Mouse (Mus musculus) megakaryocyte, adult 5-6 weeks (primary cell): ENCODE results near the gene Tbp. TPM values are rescaled to one million over a fixed set of nuclear protein-coding genes. Genes with fewer than 3 reads are reported as not detected.

Experiments
- ATAC-seq: 2 replicates; pipeline ENCODE4 v1.8.0; 2016; ENCODE audit warnings: mild to moderate bottlenecking, inconsistent platforms; ENCODE audit not compliant: poor library complexity, severe bottlenecking
- total RNA-seq, 2 experiments: library from RNA; stranded (forward) in 1 of 2; stranded (reverse) in 1 of 2; fragments of 153-499, 151-499 nt in 1 of 2; fragments of 221-1000, 200-1000 nt in 1 of 2; gene quantifications; 2 replicates each; pipeline versions ENCODE4 v1.2.3 to v1.2.4; 2015 to 2017

Gene Tbp
- 65.2 and 68.3 TPM in 2 replicates for total RNA-seq (2015)
- 42.1 and 50.2 TPM in 2 replicates for total RNA-seq (2017)

DNA sequence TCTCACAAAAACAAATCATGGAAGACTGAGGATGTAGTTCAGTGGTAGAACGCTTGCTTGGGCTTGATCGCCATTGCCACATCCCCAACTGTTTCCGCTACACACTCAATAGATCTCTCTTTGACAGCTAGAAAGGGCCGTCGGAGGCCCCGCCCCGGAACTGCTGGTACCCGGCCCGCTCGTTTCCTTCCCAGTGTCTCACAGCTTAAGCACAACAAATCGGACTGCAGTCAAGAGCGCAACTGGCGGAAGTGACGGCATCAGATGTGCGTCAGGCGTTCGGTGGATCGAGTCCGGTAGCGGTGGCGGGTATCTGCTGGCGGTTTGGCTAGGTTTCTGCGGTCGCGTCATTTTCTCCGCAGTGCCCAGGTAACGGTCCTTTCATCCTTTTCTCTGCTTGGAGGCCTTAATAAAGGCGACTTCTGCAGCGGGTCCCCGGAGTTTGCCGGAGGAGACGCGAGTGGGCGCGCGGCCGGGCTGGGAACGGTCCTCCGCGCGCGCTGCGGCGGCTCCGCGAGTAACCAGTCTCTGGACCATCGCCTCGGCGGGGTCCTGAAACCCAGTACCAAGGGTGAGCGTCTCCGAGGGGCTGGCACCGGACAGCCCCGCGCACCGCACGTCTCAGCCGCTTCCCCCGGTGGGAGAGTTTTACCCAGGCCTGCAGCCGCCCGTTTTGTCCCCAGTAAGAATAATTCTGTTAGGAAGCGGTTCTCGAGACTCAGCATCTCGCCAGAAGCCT is at the start of gene Tbp, which contains the start of gene Psmb1:
Gene Tbp (plus strand): TSS at position 233 of the 739 bp plus-strand sequence.
Gene Psmb1 (minus strand): TSS at position 96 of the 739 bp plus-strand sequence.
- peak; percentile 90 for ATAC-seq

DNA sequence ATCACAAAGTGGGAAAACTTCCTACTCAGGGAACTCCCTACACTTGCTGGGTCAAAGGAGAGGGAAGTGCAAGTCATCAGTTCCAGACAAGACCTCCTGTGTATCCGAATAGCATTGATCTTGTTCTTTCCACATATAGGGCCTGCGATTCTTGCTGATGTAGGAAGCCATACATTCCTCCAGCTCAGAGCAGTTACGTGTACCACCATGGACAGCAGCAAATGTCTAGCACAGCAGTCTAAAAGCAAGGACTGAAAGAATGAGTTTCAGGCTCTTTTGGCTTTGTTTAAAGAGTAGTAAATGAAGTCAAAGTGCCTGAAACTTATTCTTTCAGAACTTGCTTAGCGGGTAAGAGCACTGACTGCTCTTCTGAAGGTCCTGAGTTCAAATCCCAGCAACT is 44.5 kb upstream of the Tbp start:
- no peak for ATAC-seq

DNA sequence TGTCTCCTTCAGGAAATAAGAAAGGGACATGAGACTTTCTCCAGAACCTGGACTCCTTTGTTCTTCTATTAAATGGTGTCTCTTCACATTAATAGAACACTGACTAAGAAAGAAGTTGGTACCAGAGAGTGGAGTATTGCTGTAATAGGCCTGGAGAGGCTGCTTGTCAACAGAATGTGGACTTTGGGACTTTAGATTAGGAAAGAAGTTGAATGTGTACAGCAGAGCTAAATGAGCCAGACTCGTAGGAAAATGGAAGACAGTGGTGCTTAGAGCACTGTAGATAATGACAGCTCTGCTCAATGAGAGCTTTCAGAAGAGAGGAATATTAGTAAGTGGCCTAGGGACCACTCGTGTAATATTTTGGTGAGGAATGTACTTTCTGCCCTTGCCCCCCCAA is 43.1 kb upstream of the Tbp start:
- no peak for ATAC-seq

DNA sequence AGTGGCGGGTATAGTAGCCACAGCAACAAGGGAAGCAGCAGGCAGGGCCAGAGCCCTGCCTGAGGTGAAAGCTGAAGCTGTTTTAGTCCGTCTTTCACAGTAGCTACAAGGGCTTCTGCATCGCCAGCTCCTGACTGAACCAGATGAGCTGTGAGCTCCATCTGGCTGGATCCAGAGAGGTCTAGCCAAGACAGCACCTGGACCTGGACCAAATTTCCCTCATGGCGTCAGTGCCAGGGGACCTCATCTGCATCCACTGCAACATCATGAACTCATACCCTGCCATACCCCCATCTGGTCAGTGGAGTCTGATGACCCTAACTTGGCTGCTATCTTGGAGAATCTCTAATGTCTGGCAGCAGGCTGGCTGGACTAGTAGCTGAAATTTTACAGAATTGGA is 39.9 kb upstream of the Tbp start:
- no peak for ATAC-seq

DNA sequence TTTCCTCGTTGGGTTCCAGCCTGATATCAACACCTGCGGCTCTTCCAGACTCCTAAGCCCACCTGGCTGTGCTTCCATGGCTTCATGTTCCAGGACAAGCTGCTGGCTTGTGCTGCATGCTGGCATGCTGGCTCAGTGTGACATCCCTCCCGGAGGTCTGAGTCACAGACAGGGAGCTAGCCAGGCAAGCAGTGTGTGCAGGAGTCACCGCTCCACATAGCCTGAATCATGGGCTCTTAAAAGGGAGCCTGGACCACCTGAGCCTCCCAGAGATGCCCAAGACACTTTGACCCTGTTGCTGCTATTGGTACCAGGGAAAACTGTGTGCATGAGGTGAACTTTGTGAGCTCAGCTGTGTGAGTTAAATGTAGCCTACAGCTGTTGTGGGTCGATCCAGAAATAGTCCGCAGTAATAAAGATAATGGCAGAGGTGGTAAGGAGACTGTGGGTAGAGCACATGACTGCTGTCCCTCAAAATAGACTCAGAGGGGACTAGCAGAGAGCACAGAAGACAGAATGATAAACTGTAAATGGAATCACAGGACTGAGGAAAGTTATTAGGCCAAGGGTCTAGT is 37.7 kb upstream of the Tbp start:
- no peak for ATAC-seq

DNA sequence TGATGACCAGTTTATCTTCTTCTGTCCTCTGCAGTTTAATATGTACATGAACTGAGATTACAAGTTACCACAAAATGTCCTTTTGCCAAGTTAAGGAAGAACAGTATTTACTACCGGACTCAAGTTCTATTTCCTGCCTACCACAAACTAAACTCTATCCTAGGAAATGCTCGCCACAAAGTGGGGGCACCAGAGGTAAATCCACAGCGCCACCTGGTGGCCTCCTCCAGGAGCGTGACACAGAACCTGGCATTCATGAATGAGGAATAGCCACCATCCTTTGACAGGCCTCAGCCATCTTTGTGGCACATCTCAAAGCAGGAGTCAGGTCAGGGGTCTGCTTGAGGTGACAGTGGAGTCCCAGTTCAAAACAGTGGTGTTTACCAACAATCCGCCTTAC is 32.0 kb upstream of the Tbp start:
- peak; percentile 93 for ATAC-seq

DNA sequence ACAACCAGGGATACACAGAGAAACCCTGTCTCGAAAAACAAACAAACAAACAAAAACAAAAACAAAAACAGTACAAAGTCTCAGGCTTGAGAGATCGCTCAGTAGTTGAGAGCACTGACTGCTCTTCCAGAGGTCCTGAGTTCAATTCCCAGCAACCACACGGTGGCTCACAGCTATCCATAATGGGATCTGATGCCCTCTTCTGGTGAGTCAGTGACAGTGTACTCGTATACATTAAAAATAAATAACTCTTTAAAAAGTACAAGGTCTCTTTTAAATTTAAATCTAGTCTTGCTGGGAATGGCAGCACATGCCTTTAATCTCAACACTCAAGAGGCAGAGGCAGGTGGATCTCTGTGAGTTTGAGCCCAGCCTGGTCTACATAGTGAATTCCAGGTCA is 27.0 kb upstream of the Tbp start:
- no peak for ATAC-seq

DNA sequence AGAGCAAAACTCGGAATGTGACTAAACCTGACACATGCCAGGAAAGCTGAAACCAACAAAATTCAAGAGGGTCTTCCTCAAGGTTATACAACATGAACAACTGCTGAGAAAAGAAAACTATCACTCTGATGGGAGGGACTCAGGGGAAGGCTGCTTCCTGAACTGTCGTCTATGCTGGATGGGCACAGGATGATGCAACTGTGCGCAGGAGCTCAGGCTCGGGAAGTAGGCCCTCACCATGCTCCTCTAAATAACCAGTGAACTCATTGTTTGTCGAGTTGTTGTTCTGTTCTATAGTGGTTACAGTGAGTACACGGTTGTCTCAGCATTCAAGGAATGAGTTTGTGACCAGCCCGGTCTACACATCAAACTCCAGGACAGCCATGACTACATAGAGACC is 9.1 kb upstream of the Tbp start:
- no peak for ATAC-seq

DNA sequence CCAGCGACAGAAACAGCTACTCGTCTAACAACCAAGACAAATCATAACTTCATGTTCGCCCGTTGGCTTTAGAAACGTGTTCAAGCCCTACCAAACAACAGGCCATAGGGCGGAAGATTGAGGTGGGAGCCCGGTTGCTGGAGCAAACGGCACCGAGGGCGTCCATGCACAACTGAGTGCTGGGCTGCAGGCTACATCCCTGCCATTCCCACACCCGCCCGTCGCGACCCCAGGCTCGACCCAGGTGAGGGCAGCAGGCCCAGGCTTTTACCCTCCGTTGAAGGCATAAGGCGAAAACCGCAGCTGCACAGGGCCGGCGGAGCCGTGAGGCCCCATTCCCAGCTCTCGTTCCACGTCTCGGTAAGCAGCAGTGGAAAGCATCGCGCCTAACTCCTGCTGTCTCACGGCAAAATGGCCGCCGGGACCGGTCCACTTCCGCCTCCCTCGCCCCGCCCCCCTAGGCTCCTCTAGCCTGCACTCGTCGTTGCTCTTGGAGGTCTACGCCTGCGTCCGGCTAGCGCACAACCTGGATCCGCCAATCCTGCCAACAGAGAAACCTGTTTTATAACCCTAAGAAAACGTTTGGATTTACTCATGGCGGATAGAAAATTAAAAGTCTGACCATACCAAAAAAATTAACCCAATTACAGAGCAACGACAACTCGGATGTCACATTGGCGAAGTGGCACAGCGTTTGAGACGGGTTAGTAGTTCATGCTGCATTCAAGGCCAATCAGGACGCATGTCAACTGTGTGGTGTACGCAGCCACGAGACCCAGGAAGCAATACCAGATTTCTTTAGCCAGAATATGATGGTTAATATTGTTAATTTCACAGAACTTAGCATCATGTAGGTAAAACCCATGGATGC is 1.6 kb upstream of the Tbp start:
- ATAC-seq = peak; percentile 85

DNA sequence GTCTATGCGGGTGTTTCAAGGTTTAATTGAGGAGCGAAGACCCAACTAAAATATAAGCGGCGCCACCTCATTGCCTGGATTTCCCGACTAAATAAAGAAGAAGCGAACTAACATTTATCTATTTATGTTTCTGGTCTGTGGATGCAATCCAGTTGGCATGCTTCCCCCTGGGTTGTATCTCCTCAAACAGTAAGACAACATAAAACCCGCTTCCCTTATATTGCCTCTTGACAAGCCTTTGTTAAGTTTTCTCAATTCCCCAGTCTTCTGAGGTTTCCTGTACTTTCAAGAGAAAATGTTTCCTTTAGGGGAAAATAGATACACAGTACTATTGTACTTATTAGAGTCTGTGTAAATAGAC is 955 bp upstream of the Tbp start:
- ATAC-seq = no peak

DNA sequence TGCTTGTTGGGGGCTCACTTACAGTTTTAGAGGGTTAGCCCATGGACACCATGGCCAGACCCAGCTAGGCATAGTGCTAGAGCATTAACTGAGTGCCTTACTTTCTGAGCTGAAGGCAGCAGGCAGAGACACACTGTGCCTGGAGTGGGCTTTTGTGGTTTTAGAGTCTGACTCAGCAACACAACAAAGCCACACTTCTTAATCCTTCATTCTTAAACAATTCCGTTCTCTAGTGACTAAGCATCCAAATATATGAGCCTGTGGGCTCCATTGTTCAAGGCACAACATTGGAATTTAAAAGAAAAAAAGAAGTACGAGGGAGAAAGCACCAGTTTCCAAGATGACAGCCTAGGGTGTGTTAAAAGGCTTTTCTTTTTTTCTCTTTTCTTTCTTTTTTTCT is 11.0 kb downstream of the Tbp start:
- no peak for ATAC-seq

DNA sequence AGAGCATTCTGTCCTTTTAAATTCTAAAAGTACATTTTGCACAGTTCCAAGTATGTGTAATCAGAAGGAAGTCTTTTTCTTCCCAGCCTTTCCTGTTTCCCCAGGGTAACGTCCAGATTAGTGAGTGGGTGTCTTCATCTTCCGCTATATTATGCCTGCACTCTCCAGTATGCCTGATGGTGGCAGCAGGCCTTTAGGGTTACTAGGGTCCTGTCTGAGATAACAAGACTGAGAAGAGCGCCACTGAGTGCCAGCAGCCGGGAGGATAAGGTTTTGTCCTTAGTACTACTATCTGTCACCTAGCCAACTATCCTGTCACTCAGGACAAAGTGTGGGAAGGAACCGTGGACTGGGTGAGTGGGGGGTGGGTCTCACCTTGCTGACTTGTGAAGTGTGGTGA is 18.1 kb downstream of the Tbp start:
- ATAC-seq = no peak

DNA sequence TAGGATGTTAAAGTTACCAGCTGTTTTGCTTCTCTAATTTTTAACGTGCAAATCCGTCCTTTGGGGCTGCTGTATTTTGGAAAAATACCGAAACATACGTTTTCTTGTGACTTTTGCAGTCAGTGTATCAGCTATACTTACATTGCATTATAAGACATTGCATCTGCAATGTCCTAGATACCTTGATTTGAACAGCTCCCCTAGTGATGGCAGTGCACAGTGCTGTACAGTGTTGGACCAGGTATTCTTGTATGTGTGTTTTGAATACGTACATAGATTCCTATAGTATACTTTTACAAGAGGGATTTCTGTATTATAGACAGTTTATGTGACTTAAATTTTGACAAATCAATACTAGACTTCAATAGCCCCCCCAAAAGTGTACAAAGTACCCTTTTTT is 18.5 kb downstream of the Tbp start:
- no peak for ATAC-seq

DNA sequence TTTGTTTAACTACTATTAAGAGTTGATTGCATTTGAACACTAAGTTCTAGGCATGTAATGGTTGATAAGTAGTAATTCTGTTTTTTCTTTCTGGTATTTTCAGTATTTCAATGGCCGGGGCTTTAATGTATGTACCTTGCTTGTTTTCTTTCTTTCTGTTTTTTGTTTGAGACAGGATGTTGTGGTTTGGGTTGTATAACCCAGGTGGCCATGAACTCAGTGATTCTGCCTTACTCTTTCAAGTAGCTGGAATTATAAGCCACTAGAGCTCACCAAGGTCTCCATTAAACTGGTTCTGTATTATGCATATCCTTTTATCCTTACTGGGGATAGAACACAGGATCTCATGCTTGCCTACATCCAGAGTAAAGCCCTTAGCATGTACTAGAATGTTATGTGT is 19.1 kb downstream of the Tbp start:
- no peak for ATAC-seq

DNA sequence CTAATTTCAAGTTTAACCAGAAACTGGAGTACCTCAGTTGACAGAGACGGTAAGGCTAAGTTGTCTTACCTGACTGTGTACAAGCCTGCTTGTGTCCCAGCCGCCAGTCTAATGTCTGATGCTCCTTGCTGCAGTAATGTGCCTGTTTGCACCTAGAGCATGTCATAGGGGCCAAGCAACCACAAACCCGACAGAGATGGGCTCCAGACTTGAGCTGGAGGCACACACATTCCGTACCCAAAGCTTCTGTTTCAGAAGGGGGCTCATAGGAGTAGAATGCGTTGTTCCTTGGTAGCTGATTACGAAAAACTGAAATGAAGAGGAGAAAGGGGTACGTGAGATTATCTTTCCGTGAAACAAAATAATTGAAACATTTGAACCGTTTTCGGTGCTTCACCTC is 26.6 kb downstream of the Tbp start:
- no peak for ATAC-seq

DNA sequence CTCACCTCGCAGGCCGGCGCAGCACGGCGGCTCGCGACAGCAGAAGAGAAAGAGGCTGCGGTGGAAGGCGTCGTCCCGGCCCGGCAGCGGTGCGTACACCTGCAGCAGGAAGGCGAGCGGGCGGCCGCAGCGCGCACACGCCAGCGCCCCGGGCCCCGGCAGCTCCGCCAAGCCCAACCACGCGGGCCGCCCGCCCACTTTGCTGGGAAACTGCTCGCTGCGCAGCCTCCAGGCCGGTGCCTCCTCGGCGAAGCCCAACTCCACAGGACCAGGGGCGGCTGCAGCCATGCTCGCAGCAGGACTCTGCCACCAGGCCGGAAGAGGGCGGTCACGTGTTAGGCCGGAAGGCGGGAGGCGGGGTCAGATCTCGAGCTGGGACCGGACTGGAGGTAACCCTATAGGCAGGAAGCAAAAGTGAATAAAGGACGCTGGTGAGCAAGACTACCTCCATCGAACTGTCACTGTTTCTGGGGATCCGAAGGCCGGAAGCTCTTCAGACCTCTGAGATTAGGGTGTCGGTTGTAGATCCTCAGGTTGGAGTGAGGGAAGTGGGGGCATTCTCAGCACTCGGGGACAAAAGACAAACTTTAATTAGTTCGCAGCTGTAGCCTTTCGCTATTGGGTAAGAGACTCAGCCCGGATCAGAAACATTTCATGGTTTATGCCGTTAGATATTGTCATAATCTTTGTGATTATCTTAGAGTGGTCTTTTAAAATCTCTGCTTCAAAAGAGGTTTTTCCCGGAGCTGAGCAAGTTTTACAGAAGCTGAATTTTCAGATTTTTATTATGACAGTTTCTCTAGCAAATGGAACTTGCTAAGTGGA is 27.5 kb downstream of the Tbp start, which contains the start of gene Pdcd2:
Gene Pdcd2 (minus strand): TSS at position 316 of the 825 bp plus-strand sequence.
- ATAC-seq = peak; percentile 96

DNA sequence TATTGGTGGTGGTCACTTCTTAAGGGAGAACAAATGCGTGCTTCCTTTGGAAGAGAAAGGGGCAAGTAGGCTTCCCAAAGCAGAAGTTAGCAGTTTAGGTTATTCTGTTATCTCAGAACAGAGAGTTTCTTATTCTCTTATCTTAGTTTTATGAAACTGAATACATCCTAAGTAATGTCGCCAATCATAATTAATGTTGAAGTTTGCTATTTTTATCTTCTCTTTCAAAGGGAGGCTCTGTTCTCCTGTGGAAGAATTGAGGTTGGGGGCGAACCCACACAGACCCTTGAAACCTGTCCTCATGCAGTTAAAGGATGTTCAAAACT is 28.1 kb downstream of the Tbp start:
- no peak for ATAC-seq

DNA sequence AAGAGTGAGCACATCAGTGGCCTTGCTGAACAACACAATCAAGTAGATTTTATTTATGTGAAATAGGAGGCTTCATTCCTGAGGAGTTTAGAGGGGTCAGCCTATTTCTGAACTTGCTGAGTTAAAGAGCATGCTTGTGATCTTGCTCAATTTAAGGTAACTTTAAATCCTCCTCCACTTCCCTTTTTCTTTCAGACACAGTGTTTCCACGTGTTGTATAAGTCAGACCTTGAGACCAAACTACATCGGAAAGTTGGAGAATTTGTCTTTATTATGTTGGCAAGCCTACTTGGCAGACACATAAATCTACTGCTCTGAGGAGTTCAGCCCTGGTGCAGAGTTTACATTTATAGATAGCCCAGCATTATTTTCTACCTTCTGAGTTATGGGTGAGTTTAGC is 29.2 kb downstream of the Tbp start:
- no peak for ATAC-seq

DNA sequence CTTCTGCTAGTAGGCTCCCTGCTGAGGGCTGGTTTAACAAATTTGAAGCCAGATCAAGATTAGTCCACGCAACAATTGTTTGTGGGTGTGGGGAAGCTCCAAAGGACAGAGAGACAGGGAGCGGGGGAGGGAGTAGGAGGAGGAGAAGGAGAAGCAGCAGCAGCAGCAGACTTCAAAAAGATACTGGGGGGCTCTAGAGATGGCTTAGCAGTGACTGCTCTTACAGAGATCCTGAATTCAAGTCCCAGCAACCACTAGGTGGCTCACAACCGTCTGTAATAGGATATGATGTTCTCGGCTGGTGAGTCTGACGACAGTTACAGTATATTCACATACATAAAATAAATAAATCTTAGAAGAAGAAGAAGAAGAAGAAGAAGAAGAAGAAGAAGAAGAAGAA is 30.5 kb downstream of the Tbp start:
- no peak for ATAC-seq

DNA sequence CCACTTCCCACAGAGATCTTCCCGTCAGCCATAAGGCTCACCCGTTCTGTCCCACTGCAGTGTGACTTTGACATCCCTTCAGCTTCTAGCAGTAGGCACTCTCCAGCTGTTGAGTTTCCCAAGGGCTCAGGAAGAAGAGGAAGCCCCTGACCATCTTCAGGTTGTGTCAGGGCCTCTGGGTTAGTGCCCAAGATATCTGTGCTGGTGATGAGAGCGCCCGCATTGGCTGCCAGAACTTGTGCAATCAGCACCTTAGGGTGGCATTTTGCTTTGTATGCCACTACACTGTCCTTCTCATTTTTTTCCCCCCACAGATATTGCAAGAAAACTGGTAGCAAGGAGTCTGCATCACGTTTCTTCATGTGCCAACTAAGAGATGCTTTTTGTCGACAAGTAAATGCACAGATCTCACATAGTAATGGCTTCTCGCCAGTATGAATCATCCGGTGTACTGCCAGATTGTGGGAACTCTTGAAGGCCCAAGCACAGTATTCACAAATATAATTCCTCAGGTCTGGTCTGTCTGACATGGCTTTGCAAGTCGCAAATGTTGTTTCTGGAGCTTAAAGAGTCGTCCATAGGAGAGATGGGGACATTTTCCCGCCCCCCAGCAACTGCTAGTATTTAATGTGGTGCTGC is 35.6 kb downstream of the Tbp start:
- ATAC-seq = peak; percentile 55

DNA sequence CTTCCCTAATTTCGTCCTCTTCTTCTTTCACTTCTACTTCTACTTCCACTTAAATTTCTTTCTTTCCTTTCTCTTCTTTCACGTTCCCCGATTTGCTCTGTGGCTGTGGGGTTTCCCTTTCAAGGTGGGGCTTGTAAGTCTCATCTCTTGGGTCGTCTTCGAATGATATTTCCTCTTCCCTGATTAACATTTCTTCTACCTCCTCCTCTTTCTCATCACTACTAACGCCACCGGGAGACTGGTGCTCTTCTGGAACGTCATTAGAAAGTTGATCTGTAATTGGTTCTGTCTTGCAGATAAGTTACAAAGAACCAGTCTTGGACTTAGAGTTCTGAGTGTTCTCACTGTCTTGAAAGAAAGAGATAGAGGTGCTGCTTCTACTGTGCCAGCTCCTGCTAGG is 36.3 kb downstream of the Tbp start:
- ATAC-seq = peak; percentile 55
